Mouse (Mus musculus) lung, postnatal 4 days (tissue): ENCODE data around the gene Fam171a2.
A peak's percentile ranks its signal among the peaks of the same experiment; 100 is the strongest.

ENCODE experiments used
- DNase-seq, 2 experiments: peaks; one replicate each; pipeline ENCODE4 v3.0.0; 2021

The Fam171a2 gene

DNA sequence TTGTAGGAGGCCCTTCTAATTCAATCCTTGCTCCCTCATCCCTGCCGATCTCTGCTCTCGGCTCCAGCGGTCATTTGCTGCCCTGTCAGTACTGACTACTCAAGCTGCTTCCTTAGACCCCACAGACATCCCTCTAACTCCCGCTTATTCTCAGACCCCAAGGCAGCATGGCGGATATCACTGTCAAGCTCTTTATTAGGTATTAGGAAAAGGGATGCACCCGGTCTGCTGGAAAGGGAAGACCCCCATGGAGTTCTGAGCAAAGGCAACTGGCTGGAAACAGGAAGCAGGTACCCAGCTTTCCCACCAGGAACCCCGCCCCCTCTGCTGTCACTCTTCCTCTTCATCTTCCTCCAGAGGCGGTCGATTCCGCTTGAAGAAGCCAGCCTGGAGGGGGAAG lies 5.6 kb upstream of the Fam171a2 start:
- DNase-seq = no peak

DNA sequence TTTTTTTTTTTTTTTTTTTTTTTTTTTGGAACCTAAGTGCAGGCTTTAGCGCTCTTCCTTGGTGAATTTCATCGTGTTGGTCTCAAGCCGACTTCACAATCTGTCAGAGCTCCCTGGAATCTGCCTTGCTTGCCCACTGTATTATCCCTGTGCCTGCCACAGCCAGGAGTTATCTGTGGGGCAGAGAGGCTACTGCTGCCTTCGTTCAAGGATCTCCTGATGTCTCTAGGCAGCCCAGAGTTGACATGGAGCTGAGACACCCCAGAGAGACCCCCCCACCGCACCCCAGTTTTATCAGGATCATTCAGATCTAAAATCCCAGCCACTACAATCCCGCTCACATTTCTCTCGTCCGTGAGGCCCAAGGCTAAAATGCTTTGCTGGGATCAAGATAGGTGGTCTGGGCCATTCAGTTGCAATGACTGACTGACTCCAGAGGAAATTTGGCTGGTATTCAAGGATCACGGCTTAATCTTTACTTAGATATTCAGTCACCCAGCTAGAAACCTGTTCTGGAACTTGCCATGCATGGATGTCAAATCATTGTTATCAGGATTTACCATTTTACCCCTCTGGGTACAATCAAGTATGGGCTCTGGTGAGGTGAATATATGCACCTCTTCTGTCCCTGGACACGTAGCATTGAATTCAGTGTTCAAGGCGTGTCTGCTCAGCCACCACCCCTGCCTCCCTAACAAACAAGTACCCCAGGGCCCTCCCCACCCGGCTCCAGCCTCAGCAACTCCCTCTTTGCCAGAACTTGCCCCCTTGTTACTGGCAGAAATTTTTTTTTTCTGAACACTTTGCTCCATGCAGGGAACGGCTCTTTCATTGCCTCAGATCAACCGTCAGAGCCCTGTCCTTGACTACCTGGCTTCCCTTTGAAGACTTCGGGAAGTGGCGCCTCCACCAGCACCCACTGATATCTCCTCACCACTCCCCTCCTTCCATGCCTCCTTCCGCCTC lies 1.8 kb upstream of the Fam171a2 start:
- DNase-seq = no peak

DNA sequence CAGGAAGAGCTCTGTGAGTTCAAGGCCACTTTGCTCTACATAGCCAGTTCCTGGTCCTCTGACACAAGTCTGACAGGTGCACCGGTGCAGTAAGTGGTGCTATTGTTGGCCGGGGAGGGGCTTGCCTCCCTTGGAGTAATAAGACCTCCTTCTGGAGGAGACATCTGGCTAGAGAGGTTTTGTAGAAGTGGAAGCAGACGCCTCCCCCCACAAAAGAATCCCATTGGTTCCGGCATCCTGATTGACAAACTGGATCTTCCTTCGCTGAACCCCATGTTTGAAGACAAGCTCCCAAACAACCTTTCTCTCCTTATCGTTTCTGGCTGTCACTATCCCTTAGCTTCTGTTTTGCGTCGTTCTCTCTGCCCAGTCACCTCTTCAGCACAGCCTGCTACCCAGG lies 845 bp upstream of the Fam171a2 start:
- no peak for DNase-seq

DNA sequence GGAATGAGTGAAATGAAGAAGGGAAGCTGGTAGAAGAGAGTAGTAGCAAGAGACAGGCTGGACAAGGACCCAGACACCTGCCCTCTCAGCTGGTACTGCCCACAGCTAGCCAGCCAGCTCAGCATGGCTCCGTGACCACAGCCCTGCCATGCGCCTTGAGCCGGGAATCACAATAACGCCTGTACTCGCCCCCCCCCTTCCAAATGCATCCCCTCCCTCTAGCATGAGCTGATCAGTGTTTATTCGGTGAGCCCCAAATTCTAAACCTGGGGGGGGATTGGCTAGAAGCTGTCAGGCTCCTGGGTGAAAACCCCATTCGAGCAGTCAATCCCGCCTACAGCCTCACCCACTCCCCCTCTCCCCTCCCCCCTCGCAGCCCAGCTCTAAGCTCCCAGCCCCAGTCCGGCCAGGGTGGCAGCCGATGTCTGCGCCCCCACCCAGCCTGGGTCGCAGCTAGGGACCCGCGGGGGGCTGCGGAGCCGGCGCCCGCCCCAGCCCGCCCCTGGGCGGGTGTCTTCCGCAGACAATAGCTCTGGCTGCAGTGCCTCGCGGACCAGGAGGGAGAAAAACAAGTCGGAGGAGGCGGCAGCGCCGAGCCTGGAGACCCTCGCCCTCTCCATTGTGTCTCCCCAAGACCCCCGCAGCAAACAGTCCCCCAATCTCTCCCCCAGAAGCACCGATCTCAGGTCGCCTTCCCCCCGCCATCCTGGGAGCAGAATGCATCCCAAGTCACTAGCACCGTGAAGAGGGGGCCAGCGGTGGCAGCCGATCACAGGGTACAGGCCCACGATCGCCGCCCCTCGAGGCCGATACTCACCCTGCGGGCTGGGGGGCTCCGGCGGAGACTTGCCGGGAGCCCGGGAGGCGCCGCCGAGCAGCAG lies 661 bp downstream of the Fam171a2 start:
- peak; percentile 49 to 61 for DNase-seq

DNA sequence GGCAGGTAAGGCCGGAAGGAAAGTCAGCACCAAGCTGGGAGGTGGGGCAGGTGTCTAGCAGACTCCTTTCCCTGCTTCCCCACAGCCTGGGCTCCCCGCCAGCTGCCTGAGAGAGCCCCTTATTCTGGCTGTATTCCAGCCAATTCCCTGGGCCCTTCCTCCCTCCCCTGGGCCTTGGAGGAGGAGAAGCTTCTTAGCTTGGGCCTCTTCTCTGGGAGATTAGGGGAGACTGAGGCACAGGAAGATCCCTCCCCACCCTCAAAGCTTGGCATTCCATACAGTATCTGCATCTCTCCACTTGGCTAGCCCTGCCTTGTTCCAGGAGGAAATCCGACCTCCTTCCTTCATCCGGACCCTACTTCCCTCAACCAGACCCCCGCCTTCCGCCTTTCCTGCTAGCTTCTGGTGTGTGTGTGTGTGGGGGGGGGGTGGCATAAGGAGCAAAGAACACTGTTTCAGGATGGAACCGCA lies 1.6 kb downstream of the Fam171a2 start:
- DNase-seq = peak; percentile 75 to 87

DNA sequence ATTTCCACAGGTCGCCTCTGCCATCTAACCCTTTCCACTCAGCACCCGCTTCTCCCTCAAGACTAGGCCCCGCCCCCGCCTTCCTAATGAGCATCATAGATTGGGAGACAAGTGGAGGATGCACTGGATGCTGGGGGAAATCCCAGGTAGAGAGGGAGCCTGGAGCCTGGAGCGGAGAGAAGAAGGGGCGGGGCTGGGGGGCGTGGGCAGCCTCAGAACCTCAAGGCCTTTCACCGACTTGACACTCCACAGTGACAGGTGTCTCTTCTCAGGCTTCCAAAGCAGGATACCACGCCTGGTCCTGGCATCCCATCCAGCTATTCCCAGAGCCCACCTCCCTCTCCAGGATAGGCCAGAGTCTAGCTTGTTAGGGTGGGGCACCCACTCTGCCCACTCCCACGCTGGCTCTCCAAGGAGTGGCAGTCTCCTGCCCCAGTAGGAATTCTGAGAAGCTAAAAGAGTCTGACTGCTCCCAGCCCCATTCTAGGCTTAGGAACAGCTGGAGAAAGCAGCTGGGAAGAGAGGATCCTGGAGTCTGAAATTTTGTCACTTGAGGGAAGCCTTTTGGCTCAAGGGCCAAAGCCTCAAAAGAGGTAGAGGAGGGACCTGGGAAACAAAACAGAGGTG lies 2.1 kb downstream of the Fam171a2 start:
- DNase-seq = peak; percentile 64 to 87

DNA sequence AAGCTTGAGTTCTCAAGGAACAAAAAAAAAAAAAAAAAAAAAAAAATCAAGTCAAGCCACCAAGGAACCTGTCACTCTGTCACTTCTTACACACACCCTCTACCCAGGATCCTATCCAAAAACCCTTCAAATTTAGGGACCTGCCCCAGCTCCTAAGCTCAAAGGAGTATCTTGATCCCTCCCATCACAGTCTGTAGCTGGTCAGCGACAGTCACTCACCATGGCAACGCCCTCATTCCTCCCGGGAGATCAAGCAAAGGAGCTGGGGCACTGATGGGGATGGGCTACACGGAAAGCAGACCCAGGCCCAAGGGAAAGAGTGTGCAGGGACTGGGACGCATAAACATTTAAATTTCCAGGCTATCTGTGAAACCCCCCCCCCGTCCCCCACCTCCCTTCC lies 2.7 kb downstream of the Fam171a2 start:
- no peak for DNase-seq

DNA sequence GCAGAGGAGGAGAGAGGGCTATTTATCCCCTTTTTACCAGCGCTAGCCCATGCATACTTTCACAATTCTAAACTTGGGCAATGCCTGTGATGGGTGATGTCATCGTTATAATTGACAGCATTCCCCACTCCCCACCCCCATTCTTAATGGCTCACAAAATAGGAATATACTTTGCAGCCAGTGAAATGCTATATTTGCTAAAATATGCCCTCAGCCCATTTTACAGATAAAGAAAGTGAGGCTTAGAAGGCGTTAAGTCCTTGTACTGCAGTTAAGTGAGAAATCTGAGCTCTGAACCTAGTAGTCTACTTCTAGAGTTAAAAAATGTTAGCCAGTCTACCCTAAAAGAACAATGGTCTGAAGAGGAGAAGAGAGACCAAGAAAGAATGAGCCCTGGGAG lies 3.2 kb downstream of the Fam171a2 start:
- no peak for DNase-seq

DNA sequence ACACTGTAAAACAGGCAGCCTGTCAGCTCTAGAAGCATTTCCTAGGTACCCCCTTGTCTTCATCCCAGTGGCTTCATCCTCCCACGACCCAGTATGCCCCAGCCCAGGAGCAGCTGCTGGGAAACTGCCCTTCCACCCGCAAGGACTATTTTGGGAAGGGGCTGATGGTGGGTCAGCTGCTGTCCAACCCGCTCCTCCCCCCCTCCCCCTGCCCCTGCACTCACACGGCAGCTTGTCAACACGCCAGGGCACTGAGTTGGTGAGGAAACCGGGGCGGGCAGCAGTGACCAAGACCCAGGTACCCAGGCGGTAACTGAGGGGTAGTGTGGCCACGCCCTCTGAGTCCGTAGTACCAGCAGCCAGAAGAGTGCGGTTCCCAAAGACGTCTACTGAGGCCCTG lies 3.7 kb downstream of the Fam171a2 start:
- peak in 1 of 2 experiments; percentile 22 for DNase-seq

DNA sequence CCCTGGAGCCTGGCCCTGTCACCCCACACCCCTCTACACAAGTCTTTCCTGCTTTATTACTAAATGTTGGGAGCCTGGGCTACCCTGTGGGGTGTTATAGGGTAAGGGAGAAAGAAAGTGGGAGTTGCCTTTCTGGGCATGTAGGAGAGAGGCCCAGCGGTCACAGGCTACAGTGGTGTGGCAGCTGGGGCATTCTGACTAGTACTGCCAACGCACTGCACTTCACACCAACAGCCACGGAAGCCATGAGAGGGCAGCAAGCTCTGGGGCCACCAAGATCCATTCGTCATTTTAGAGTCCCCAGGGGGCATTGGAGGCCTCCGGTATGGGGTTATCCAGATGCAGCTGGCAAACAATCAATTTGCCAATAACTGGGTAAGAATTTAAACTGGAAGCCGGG lies 5.4 kb downstream of the Fam171a2 start:
- no peak for DNase-seq

DNA sequence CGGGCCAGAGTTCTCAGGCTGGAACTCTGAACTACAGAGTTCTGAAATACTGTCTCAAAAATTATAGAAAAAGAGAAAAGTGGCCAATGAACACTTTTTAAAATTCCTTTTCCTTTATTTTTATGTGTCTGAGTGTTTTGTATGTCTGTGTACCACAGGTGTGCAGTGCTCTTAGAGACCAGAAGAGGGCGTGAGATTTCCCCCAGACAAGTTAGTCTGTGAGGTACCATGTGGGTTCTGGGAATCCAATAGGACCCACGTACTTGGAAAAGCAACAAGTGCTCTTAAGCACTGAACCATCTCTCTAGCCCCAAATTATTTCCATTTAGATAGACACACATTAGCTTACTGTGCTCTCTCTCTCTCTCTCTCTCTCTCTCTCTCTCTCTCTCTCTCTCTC lies 6.0 kb downstream of the Fam171a2 start:
- DNase-seq = no peak

DNA sequence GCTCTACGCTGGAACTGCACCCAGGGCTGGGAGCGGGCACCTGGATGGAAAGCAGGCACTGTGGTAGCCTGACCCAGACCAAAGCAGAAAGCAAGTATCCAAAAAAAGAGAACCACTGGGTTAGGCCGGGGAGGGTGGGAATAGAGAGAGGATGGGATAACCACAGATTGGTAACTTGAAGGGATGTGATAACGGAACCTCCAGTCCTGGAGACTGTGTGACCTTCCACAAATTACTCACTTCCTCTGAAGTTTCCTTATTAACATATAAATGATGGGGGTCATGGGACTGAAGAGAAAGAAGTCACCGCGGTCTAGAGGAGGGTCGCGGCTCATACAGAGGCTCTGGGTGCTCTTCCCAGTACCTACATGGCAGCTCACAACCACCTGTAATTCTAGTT lies 7.2 kb downstream of the Fam171a2 start:
- no peak for DNase-seq

DNA sequence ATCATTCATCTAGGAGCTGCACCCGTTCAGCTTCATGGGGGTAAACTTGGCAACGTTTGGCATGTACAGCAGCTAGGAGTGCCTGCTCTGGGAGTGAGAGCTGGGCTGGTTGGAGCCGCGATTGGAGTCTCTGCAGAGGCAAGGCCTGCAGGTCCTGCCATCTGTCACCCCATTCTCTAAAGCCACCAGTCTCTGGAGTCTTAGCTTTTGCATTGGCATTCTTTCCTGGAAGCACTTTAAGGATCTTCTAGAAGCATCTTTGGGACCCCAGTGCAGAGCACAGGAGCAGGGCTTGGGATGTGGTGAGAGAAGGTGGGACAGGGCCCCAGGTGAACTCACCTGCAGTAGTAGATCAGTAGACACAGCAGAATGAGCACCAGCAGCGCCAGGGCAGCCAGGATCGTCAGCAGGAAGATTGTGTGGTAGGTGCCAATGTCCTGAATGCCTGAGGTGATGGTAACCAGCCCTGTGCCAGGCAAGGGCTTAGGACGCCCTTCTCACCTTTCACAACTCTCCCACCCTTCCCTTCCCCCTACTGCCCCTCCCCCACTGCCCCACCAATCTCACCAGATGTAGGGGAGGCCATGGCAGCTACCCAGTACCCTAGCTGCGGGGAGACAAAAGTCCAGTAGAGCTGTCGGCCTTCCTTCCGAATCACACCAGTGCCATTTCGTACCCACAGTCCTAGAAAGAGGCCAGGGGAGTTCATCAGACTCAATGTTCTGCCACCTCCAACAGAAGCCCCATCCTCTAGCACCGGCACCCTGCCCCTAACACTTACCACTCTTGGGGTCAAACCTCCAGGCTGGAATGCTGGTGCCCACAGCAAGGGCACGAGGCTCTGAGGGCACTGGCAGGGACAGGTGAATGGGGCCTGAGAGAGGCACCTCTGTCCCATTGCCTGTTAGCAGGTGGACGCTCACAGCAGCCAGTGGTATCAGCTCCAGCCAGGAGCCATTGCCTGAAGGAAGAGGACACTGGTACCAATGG lies 8.1 kb downstream of the Fam171a2 start:
- DNase-seq = peak in 1 of 2 experiments; percentile 23

DNA sequence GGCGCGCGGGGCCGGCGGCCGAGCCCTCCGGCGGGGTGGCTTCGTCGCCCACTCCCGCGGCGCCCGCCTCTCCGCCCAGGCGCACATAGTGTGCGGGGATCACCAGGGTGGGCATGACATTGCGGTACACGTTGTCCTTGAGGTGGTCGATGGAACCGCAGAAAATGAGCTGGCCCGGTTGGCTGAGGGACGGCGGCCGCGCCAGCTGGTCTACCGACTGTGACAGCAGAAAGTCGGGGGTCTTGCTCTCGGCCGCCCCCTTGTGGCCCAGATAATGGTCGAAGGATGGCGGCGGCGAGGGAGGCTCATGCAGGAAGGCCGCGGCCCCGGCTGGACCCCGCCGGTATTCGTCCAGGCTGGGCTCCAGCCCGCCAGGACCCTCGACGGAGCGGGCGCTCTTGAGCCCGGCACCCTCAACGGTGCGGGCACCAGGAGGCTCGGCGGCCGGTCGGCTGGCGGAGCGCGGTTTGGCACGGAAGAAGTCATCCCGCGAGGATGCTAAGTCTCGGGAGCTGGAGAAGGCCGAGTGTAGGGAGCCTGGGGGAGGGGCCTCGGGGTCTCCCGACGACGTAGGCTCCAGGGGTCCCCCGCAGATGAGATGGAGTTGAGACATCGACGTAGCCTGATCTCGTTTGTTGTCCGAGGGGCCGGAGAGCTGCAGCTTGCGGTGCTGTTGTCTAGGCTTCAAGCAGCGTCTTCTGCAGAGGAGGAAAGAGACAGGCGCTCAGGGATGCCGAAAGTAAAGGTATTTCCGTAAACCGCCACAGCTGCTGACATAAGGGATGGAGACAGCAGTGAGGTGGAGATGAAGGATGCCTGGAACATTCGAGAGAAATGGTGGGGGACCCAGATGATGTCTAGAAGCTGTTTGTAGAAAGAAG lies 9.0 kb downstream of the Fam171a2 start:
- DNase-seq = peak; percentile 87 to 91

DNA sequence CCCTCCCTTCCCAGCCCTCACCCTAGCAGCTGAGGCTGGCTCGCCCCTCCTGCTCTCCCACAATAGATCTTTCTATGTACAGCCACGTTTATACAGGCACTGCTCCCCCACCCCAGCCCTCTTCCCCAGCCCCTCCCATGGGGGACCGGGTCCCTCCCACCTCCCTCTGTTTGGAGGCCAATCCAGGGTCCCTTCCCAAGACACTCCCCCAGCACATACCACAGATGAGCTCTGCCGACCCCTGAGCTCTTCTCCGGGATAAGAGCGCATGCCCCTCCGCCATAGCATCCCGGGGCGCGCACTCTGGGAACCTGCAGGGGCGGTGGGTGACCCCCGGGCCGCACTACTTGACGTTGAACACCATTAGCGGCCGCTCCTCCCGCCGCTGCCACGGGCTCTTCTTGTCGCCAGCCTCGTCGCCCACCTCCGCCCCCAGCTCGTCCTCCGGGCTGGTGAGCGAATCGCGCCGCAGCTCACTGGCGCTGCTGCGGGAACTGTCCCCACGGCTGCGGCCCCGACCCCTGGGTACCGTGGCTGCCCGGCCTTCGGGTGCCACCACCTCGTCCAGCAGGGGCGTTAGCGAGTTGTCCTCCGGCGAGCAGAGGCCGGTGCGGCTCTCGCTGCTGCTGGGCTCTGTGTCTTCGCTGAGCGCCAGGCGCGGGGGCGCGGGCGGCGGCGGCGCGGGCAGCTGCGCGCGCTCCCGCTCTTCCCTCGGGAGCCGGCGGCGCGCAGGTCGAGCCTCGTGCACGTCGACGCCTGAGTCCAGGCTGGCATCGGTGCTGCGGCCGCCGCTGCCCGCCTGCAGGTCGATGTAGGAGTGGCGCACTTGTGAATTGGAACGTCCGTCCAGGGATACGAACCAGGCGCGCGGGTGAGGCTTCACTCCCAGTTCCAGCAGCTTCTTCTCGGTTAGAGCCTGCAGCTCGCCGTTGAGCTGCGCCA lies 10.1 kb downstream of the Fam171a2 start:
- peak; percentile 75 to 86 for DNase-seq

DNA sequence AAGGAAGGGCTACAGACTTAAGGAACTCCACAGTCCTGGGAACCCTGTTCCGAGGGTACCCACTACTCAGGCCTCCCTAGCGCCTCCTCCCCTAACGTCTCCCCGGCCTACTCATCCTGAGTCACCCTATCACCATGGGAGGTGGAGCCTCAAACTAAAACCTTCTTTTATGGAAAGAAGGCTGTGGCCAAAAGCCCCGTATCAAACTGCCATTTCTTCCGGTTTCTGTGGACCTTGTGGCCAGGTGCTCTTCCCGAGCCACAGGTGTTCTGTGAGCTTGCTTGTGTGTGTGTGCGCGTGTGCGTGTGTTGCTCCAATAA lies 11.1 kb downstream of the Fam171a2 start:
- no peak for DNase-seq

DNA sequence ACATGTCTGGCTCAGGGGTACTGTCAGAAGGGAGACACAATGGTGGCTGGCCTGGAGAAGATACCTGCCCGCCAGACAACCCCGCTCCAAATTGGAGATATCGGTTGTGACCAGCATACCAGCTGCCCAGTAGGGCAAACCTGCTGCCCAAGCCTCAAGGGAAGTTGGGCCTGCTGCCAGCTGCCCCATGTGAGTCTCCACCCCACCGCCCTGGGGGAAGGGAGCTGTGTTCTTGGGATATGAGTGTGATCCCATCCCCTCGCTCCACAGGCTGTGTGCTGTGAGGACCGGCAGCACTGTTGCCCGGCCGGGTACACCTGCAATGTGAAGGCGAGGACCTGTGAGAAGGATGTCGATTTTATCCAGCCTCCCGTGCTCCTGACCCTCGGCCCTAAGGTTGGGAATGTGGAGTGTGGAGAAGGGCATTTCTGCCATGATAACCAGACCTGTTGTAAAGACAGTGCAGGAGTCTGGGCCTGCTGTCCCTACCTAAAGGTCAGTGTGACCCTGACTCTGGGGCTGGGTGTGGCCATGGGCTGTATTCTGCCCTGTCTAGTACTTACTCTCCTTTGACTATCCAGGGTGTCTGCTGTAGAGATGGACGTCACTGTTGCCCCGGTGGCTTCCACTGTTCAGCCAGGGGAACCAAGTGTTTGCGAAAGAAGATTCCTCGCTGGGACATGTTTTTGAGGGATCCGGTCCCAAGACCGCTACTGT lies 11.6 kb downstream of the Fam171a2 start:
- DNase-seq = peak in 1 of 2 experiments; percentile 27

DNA sequence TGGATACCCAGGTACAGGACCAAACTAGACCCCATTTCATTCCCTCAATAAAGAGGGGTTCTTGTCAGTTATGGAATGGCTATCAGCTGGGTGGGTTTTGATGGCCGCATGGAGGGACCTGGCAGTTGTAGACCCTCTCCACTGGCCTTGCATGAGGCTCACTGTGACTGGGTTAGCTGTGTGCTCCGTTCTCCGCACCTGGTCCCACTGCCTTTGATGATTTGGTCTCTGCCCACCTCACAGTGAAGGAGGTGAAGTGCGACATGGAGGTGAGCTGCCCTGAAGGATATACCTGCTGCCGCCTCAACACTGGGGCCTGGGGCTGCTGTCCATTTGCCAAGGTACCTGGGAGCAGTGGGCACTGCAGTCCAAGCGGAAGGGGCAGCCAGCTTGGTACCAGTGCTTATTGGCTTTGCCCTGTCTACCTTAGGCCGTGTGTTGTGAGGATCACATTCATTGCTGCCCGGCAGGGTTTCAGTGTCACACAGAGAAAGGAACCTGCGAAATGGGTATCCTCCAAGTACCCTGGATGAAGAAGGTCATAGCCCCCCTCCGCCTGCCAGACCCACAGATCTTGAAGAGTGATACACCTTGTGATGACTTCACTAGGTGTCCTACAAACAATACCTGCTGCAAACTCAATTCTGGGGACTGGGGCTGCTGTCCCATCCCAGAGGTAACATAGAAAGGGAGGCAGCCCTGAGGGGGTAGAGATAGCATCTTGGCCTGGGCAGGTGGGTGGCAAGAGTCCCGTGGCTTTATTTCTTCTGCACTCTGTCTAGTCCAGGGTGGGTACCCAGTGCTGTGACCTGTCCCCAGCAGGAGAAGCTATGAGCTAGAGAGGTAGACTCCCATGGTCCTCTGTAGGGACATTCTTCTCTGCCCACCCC lies 12.4 kb downstream of the Fam171a2 start:
- no peak for DNase-seq
